Mouse (Mus musculus): Measurements from ENCODE around the gene 1700016H13Rik. TPM values are rescaled to one million over a fixed set of nuclear protein-coding genes. Genes with fewer than 3 reads are reported as not detected.

Gene 1700016H13Rik
- total RNA-seq, 2 experiments from 2014 or later, result not detected

GRCm38 (mm10) chr5:103677894-103678293 lies 22.1 kb upstream of the 1700016H13Rik start:
- no peak for DNase-seq (ENCODE audit: extremely low spot score in 1 of 2, low spot score in 2 of 2)
- intact Hi-C loops (cut with DNase I), result no loop called here

- DNase-seq (ENCODE audit: extremely low spot score in 1 of 2, low spot score in 2 of 2), result no peak
- intact Hi-C loops (cut with DNase I), result no loop called here
Measured at GRCm38 (mm10) chr5:103676289-103676881, 20.6 kb upstream of the 1700016H13Rik start.

- intact Hi-C loops (cut with DNase I), result no loop called here
- no peak for DNase-seq (ENCODE audit: extremely low spot score in 1 of 2, low spot score in 2 of 2)
Measured at GRCm38 (mm10) chr5:103674482-103674881, 18.7 kb upstream of the 1700016H13Rik start.

- DNase-seq (ENCODE audit: extremely low spot score in 1 of 2, low spot score in 2 of 2), result no peak
- intact Hi-C loops (cut with DNase I), result no loop called here
Measured at GRCm38 (mm10) chr5:103673611-103674010, 17.8 kb upstream of the 1700016H13Rik start.

GRCm38 (mm10) chr5:103671858-103672257 lies 16.0 kb upstream of the 1700016H13Rik start:
- no peak for DNase-seq (ENCODE audit: extremely low spot score in 1 of 2, low spot score in 2 of 2)
- intact Hi-C loops (cut with DNase I), result no loop called here

- intact Hi-C loops (cut with DNase I), result no loop called here
- no peak for DNase-seq (ENCODE audit: extremely low spot score in 1 of 2, low spot score in 2 of 2)
Measured at GRCm38 (mm10) chr5:103665876-103666275, 10.1 kb upstream of the 1700016H13Rik start.

GRCm38 (mm10) chr5:103664932-103665331 lies 9.1 kb upstream of the 1700016H13Rik start:
- no peak for DNase-seq (ENCODE audit: extremely low spot score in 1 of 2, low spot score in 2 of 2)
- intact Hi-C loops (cut with DNase I), result no loop called here

- peak in 1 of 2 experiments; percentile 44 for DNase-seq (ENCODE audit: extremely low spot score in 1 of 2, low spot score in 2 of 2)
- intact Hi-C loops (cut with DNase I), result loop anchor here (2.0 kb wide), 1 partner anchor 303 kb away; no protein-coding TSS in a partner anchor
Measured at GRCm38 (mm10) chr5:103659571-103659970, 3.8 kb upstream of the 1700016H13Rik start.

GRCm38 (mm10) chr5:103658921-103659320 lies 3.1 kb upstream of the 1700016H13Rik start:
- intact Hi-C loops (cut with DNase I), result loop anchor here (2.0 kb wide), 1 partner anchor 302 kb away; no protein-coding TSS in a partner anchor
- no peak for DNase-seq (ENCODE audit: extremely low spot score in 1 of 2, low spot score in 2 of 2)

- intact Hi-C loops (cut with DNase I), result no loop called here
Measured at GRCm38 (mm10) chr5:103654780-103655179, 1.0 kb downstream of the 1700016H13Rik start.

GRCm38 (mm10) chr5:103654225-103654624 lies 1.6 kb downstream of the 1700016H13Rik start:
- peak in 1 of 2 experiments; percentile 42 for DNase-seq (ENCODE audit: extremely low spot score in 1 of 2, low spot score in 2 of 2)
- intact Hi-C loops (cut with DNase I), result no loop called here

More at GRCm38 (mm10) chr5:103654780-103655179, 1.0 kb downstream of the 1700016H13Rik start:
- DNase-seq (ENCODE audit: extremely low spot score in 1 of 2, low spot score in 2 of 2), result no peak

GRCm38 (mm10) chr5:103647320-103647719 lies 8.5 kb downstream of the 1700016H13Rik start:
- no peak for DNase-seq (ENCODE audit: extremely low spot score in 1 of 2, low spot score in 2 of 2)
- intact Hi-C loops (cut with DNase I), result no loop called here

GRCm38 (mm10) chr5:103644167-103644566 lies 11.6 kb downstream of the 1700016H13Rik start:
- no peak for DNase-seq (ENCODE audit: extremely low spot score in 1 of 2, low spot score in 2 of 2)
- intact Hi-C loops (cut with DNase I), result no loop called here

- no peak for DNase-seq (ENCODE audit: extremely low spot score in 1 of 2, low spot score in 2 of 2)
- intact Hi-C loops (cut with DNase I), result no loop called here
Measured at GRCm38 (mm10) chr5:103637162-103637561, 18.6 kb downstream of the 1700016H13Rik start.

GRCm38 (mm10) chr5:103629854-103630580 lies 25.8 kb downstream of the 1700016H13Rik start:
- intact Hi-C loops (cut with DNase I), result no loop called here
- no peak for DNase-seq (ENCODE audit: extremely low spot score in 1 of 2, low spot score in 2 of 2)

- DNase-seq (ENCODE audit: extremely low spot score in 1 of 2, low spot score in 2 of 2), result peak; percentile 72 to 73
- intact Hi-C loops (cut with DNase I), result no loop called here
Measured at GRCm38 (mm10) chr5:103629111-103629764, 26.6 kb downstream of the 1700016H13Rik start, which contains the start of gene Slc10a6. Gene Slc10a6, minus strand, starts transcription at chr5:103629403.

GRCm38 (mm10) chr5:103628499-103628898 lies 27.3 kb downstream of the 1700016H13Rik start:
- no peak for DNase-seq (ENCODE audit: extremely low spot score in 1 of 2, low spot score in 2 of 2)
- intact Hi-C loops (cut with DNase I), result no loop called here

- intact Hi-C loops (cut with DNase I), result no loop called here
- no peak for DNase-seq (ENCODE audit: extremely low spot score in 1 of 2, low spot score in 2 of 2)
Measured at GRCm38 (mm10) chr5:103624831-103625230, 31.0 kb downstream of the 1700016H13Rik start.

- DNase-seq (ENCODE audit: extremely low spot score in 1 of 2, low spot score in 2 of 2), result no peak
- intact Hi-C loops (cut with DNase I), result no loop called here
Measured at GRCm38 (mm10) chr5:103622321-103622720, 33.5 kb downstream of the 1700016H13Rik start.

All from left cerebral cortex, postnatal 10 days (tissue).